Mouse (Mus musculus): Measurements from ENCODE around the gene Tab1. TPM values are rescaled to one million over a fixed set of nuclear protein-coding genes. Genes with fewer than 3 reads are reported as not detected.

Tab1 gene
- polyA plus RNA-seq (2012; rRNA removed): 11.2 and 11.9 TPM in 2 replicates
- 9.4 and 10.8 TPM in 2 replicates for polyA plus RNA-seq (2014; fragmentation: Nextera tagmentation; extraction: Ambion mirVana)

DNA sequence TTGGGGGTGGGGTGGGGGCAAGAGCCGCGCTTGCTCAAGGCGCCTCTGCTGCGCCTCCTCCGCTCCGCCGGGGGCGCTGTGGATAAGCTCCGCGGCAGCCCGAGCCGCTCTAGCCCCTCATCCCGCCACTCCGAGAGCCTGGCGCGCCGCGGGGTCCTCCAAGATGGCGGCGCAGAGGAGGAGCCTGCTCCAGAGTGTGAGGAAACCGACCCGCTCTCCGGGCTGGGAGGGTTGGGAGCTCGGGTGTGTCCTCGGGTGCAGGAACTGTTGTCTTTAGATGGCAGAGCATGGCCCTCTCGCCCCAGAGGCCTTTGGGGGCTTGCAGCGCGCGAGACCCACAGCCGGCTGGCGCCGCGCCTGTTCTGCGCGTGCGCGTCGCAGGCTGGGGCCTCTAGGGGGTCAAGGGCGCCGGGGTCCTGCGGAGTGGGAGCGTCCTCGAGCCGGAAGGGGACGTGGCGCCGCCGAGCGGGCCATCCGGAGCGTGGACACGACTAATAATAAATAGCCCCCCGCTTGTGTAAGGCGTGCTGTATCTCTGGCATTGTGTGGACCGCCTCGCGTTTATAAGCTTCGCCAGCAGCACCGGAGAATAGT is at the start of gene Tab1:
Gene Tab1 (plus strand): TSS at position 135 of the 594 bp plus-strand sequence.
- DNase-seq (ENCODE audit: low read depth in 3 of 3, low spot score in 3 of 3) (peak; percentile 80 to 84 (median 83)), ATAC-seq (ENCODE audit: insufficient read depth) (peak; percentile 81)
- TF ChIP-seq CTCF (IDR thresholded peaks at IDR 0.05; ENCODE audit: low read depth) (peak; percentile 85), EP300 (IDR thresholded peaks at IDR 0.05; ENCODE audit: low read depth) (peak; percentile 74)
- peaks cover 55 to 71% of the 10 kb centered on the region in 2 experiments for H3K4me1 ChIP-seq (replicated peaks; ENCODE audit: control insufficient read depth in 2 of 2, insufficient read depth in 2 of 2, low read length in 1 of 2)
- no peaks in the 10 kb centered on the region for H3K27me3 ChIP-seq (ENCODE audit: control insufficient read depth, insufficient read depth, low read length)
- peak within 1 kb of the TSS; percentile 94 for H3K4me2 ChIP-seq (ENCODE audit: low read depth)
- H3K27ac ChIP-seq: peak within 1 kb of the TSS; percentile 96
- peaks cover 2% of the 10 kb centered on the region for H3K36me3 ChIP-seq (replicated peaks; ENCODE audit: control insufficient read depth, insufficient read depth, low read depth)
- peak within 1 kb of the TSS; percentile 69 to 91 for H3K4me3 ChIP-seq (ENCODE audit: insufficient read depth in 1 of 2, low read depth in 2 of 2, low read length in 2 of 2)
- H3K9ac ChIP-seq (replicated peaks): peak within 1 kb of the TSS; percentile 98
- under 1% methylated on average over 59 of the region's 59 CpGs for WGBS (ENCODE audit: insufficient replicate concordance)
- H3K9me3 ChIP-seq (ENCODE audit: control insufficient read depth, low read length): no peaks in the 10 kb centered on the region

DNA sequence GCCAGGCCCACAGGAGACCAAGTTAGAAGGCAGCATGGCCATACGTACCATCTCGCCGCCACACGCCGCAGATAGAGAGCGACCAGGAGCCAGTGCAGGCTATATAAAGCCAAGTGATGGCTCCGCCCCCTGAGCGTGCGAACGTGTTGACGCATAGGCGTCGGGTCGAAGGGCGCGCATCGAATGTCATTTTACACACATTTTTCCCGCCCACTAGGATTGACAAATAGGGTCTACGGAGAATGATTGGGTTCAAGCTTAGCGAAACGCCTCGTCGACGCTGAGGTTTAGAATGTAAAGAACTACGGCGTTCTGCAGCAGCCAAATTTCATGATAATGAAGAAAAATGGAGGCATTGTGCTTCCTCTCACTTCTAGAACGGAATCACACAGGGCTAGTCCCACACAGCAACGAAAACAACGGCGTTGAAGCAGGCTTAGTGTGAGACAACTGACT is 49.6 kb upstream of the Tab1 start:
- Histone ChIP-seq H3K4me2 (ENCODE audit: low read depth) (peak overlapping the region; percentile 97), H3K4me1 (replicated peaks; ENCODE audit: control insufficient read depth in 2 of 2, insufficient read depth in 2 of 2, low read length in 1 of 2) (peaks cover 25 to 33% of the 10 kb centered on the region in 2 experiments), H3K36me3 (replicated peaks; ENCODE audit: control insufficient read depth, insufficient read depth, low read depth) (peaks cover 43% of the 10 kb centered on the region), H3K9me3 (ENCODE audit: control insufficient read depth, low read length) (peaks cover 4% of the 10 kb centered on the region), H3K27me3 (ENCODE audit: control insufficient read depth, insufficient read depth, low read length) (no peaks in the 10 kb centered on the region), H3K9ac (replicated peaks) (peak overlapping the region; percentile 97), H3K27ac (peak overlapping the region; percentile 93), H3K4me3 (ENCODE audit: insufficient read depth in 1 of 2, low read depth in 2 of 2, low read length in 2 of 2) (peak overlapping the region; percentile 92 to 95)
- peak; percentile 85 for ATAC-seq (ENCODE audit: insufficient read depth)
- under 1% methylated on average over 30 of the region's 30 CpGs for WGBS (ENCODE audit: insufficient replicate concordance)
- peak; percentile 98 to 99 (median 99) for DNase-seq (ENCODE audit: low read depth in 3 of 3, low spot score in 3 of 3)
- TF ChIP-seq EP300 (IDR thresholded peaks at IDR 0.05; ENCODE audit: low read depth): peak; percentile 76
- TF ChIP-seq CTCF (IDR thresholded peaks at IDR 0.05; ENCODE audit: low read depth): peak; percentile 61

DNA sequence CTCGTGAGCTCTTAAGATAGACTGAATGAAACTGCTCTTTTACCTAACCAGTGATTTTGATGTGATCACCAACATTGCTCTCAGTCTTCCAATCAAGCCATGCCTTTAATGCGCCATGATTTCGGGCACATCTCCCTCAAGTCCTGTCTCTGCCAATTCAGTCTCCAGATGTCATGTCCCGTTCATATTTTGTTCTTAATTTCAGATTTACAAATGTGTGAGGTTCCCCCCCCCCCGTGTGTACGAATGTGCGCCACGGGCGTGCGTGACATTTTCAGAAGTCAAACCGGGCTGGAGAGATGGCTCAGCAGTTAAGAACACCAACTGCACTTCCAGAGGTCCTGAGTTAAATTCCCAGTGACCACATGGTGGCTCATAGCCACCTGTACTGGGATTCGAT is 49.2 kb upstream of the Tab1 start:
- Histone ChIP-seq H3K27me3 (ENCODE audit: control insufficient read depth, insufficient read depth, low read length) (no peaks in the 10 kb centered on the region), H3K4me3 (ENCODE audit: insufficient read depth in 1 of 2, low read depth in 2 of 2, low read length in 2 of 2) (peak overlapping the region; percentile 86 to 95), H3K9ac (replicated peaks) (peak overlapping the region; percentile 68), H3K27ac (peak overlapping the region; percentile 93), H3K9me3 (ENCODE audit: control insufficient read depth, low read length) (peaks cover 4% of the 10 kb centered on the region), H3K4me1 (replicated peaks; ENCODE audit: control insufficient read depth in 2 of 2, insufficient read depth in 2 of 2, low read length in 1 of 2) (peaks cover 28 to 37% of the 10 kb centered on the region in 2 experiments), H3K36me3 (replicated peaks; ENCODE audit: control insufficient read depth, insufficient read depth, low read depth) (peaks cover 38% of the 10 kb centered on the region), H3K4me2 (ENCODE audit: low read depth) (peak overlapping the region; percentile 97)
- DNase-seq (ENCODE audit: low read depth in 3 of 3, low spot score in 3 of 3) (no peak), ATAC-seq (ENCODE audit: insufficient read depth) (no peak)
- no peak for TF ChIP-seq CTCF (IDR thresholded peaks at IDR 0.05; ENCODE audit: low read depth)
- TF ChIP-seq EP300 (IDR thresholded peaks at IDR 0.05; ENCODE audit: low read depth): no peak
- under 1% methylated on average over 12 of the region's 12 CpGs for WGBS (ENCODE audit: insufficient replicate concordance)

DNA sequence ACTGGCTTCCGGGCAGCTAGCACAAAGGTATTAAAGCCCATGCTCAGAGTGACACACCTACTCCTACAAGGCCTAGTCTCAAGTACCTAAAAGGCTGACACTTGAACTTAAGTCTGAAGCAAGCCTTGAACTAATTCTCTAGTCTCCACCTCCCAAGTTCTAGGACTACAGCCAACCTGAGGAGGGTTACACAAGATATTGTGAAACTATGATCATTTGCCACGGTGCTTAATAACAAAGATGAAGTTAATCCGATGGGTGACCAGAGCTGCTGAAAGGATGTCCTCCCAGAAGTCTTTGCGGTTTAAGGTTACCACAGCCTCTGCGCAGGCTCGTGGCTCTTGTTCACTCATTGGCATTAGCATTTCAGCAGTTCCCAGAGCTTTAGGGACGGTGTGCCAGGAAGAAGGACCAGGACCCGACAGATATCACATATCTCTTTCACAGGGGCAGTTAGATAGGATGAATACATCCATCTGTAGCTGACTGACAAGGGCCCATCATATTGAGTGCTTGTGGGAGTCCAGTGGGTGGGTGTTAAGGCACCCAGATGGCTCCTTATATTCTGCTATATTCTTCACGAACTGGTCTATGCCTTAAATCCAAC is 45.4 kb upstream of the Tab1 start:
- TF ChIP-seq EP300 (IDR thresholded peaks at IDR 0.05; ENCODE audit: low read depth): peak; percentile 98
- TF ChIP-seq CTCF (IDR thresholded peaks at IDR 0.05; ENCODE audit: low read depth): no peak
- H3K4me2 ChIP-seq (ENCODE audit: low read depth): peak overlapping the region; percentile 47
- peaks cover 32 to 35% of the 10 kb centered on the region in 2 experiments for H3K4me1 ChIP-seq (replicated peaks; ENCODE audit: control insufficient read depth in 2 of 2, insufficient read depth in 2 of 2, low read length in 1 of 2)
- ATAC-seq (ENCODE audit: insufficient read depth) (peak; percentile 73), DNase-seq (ENCODE audit: low read depth in 3 of 3, low spot score in 3 of 3) (peak; percentile 79 to 86 (median 82))
- H3K36me3 ChIP-seq (replicated peaks; ENCODE audit: control insufficient read depth, insufficient read depth, low read depth): peaks cover under 1% of the 10 kb centered on the region
- peak overlapping the region; percentile 88 for H3K27ac ChIP-seq
- 39% methylated on average over 9 of the region's 9 CpGs for WGBS (ENCODE audit: insufficient replicate concordance)
- no peak overlapping the region for H3K4me3 ChIP-seq (ENCODE audit: insufficient read depth in 1 of 2, low read depth in 2 of 2, low read length in 2 of 2)
- H3K27me3 ChIP-seq (ENCODE audit: control insufficient read depth, insufficient read depth, low read length): no peaks in the 10 kb centered on the region; the same call in 1 of the 2 replicates
- peak overlapping the region; percentile 50 for H3K9ac ChIP-seq (replicated peaks)
- peaks cover 4% of the 10 kb centered on the region for H3K9me3 ChIP-seq (ENCODE audit: control insufficient read depth, low read length)

DNA sequence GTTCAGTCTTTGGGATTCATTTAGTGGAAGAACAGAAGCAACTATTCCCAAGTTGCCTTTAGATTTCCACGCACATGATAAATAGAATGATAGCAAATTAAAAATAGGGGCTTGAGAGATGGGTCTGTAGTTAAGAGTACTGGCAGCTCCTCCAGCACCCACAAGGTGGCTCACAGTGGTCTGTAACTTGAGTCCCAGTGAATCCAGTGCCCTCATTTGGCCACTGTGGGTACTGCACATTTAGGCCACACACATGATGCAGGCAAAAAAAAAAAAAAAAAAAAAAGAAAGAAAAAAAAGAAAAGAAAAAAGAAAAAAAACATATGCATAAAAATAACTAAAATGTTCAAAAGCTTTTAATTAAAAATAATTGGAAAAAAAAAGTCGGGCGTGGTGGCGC is 44.3 kb upstream of the Tab1 start:
- peak; percentile 89 to 91 (median 91) for DNase-seq (ENCODE audit: low read depth in 3 of 3, low spot score in 3 of 3)
- Histone ChIP-seq H3K9me3 (ENCODE audit: control insufficient read depth, low read length) (peaks cover 4% of the 10 kb centered on the region), H3K4me1 (replicated peaks; ENCODE audit: control insufficient read depth in 2 of 2, insufficient read depth in 2 of 2, low read length in 1 of 2) (peaks cover 32 to 35% of the 10 kb centered on the region in 2 experiments), H3K27me3 (ENCODE audit: control insufficient read depth, insufficient read depth, low read length) (no peaks in the 10 kb centered on the region; the same call in 1 of the 2 replicates), H3K4me2 (ENCODE audit: low read depth) (0 out of 2 replicates have a peak overlapping the region, but pooled peaks have one; percentile 22), H3K9ac (replicated peaks) (peak overlapping the region; percentile 34; the same call in 1 of the 2 replicates), H3K36me3 (replicated peaks; ENCODE audit: control insufficient read depth, insufficient read depth, low read depth) (no peaks in the 10 kb centered on the region), H3K27ac (peak overlapping the region; percentile 88), H3K4me3 (ENCODE audit: insufficient read depth in 1 of 2, low read depth in 2 of 2, low read length in 2 of 2) (no peak overlapping the region)
- 31% methylated on average over 4 of the region's 4 CpGs for WGBS (ENCODE audit: insufficient replicate concordance)
- peak; percentile 95 for TF ChIP-seq CTCF (IDR thresholded peaks at IDR 0.05; ENCODE audit: low read depth)
- 0 out of 2 replicates have a peak, but pooled peaks have one; percentile 11 for TF ChIP-seq EP300 (IDR thresholded peaks at IDR 0.05; ENCODE audit: low read depth)
- no peak for ATAC-seq (ENCODE audit: insufficient read depth)

Measured in liver, embryonic 14.5 days (tissue).